Mouse (Mus musculus): Measurements from ENCODE around the gene Ubash3b. TPM values are rescaled to one million over a fixed set of nuclear protein-coding genes. Genes with fewer than 3 reads are reported as not detected.

Ubash3b gene
- polyA plus RNA-seq, 1 experiment: 3.2 TPM

DNA sequence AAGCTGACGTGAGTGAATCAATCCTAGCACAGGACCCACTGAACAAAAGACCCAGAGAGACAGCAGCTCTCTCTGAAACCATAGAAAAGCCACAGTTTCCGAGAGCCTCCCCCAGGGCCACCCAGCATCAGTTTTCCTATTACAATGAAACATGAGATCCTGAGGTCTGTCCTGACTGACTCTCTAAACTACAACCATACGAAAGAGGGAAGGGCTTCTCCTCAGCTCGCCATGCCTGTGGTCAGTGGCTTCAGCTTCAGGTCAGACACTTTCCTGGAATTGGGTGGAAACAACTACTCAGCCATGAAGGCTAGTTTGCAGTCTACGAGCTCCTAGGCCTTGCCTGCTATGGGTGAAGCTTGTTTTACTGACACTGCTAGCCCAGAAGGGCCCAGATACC is 62.4 kb downstream of the Ubash3b start:
- H3K79me2 ChIP-seq (ENCODE audit: control insufficient read depth, insufficient read depth): no peaks in the 10 kb centered on the region
- no peaks in the 10 kb centered on the region for H3K27me3 ChIP-seq (ENCODE audit: control insufficient read depth, insufficient read depth, insufficient read length)
- TF ChIP-seq MAX (IDR thresholded peaks at IDR 0.05): no peak
- TF ChIP-seq MYOG (IDR thresholded peaks at IDR 0.05; ENCODE audit: control insufficient read depth, extremely low read depth, insufficient read length): no peak
- no peak for TF ChIP-seq USF1 (IDR thresholded peaks at IDR 0.05; ENCODE audit: low read depth)
- TF ChIP-seq CEBPB (IDR thresholded peaks at IDR 0.05; ENCODE audit: low read depth): no peak
- no peak for TF ChIP-seq FOSL1 (IDR thresholded peaks at IDR 0.05; ENCODE audit: insufficient read depth, low read length, poor library complexity, severe bottlenecking)
- no peak for TF ChIP-seq CTCF (IDR thresholded peaks at IDR 0.05; ENCODE audit: control insufficient read depth, insufficient read depth, insufficient read length)
- no peak for TF ChIP-seq MYOD1 (IDR thresholded peaks at IDR 0.05; ENCODE audit: control insufficient read depth, insufficient read length, low read depth)
- no peak overlapping the region for H3K4me3 ChIP-seq (ENCODE audit: insufficient read depth, poor library complexity, severe bottlenecking)
- H3K36me3 ChIP-seq (ENCODE audit: control insufficient read depth, insufficient read depth): no peaks in the 10 kb centered on the region
- H3K79me3 ChIP-seq (ENCODE audit: low read depth): no peaks in the 10 kb centered on the region
- no peak overlapping the region for H3ac ChIP-seq (ENCODE audit: control insufficient read depth, insufficient read length, low read depth)

DNA sequence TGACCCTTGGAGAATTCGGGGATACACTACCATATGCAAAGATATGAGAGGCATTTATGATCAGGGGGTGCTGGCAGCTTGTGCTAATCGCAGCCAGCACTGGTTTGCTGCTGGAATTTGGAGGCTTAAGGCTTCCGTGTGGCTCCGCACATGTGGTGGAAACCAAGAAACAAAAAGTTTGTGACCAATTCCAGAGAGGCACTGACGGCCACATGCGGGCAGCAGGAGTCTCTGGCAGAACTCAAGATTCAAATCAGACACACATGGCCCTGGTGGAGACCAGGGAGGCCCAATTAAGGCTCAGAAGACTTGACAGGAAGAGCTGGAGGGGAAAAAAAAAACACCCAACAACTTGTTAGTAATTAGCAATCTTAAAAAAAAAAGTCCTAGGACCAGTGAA is 63.4 kb downstream of the Ubash3b start:
- Histone ChIP-seq H3K4me3 (ENCODE audit: insufficient read depth, poor library complexity, severe bottlenecking) (no peak overlapping the region), H3K36me3 (ENCODE audit: control insufficient read depth, insufficient read depth) (no peaks in the 10 kb centered on the region), H3K27me3 (ENCODE audit: control insufficient read depth, insufficient read depth, insufficient read length) (no peaks in the 10 kb centered on the region), H3K79me2 (ENCODE audit: control insufficient read depth, insufficient read depth) (no peaks in the 10 kb centered on the region), H3K79me3 (ENCODE audit: low read depth) (no peaks in the 10 kb centered on the region), H3ac (ENCODE audit: control insufficient read depth, insufficient read length, low read depth) (no peak overlapping the region)
- TF ChIP-seq FOSL1 (IDR thresholded peaks at IDR 0.05; ENCODE audit: insufficient read depth, low read length, poor library complexity, severe bottlenecking) (no peak), CTCF (IDR thresholded peaks at IDR 0.05; ENCODE audit: control insufficient read depth, insufficient read depth, insufficient read length) (no peak), MYOD1 (IDR thresholded peaks at IDR 0.05; ENCODE audit: control insufficient read depth, insufficient read length, low read depth) (no peak), MAX (IDR thresholded peaks at IDR 0.05) (no peak), CEBPB (IDR thresholded peaks at IDR 0.05; ENCODE audit: low read depth) (no peak), MYOG (IDR thresholded peaks at IDR 0.05; ENCODE audit: control insufficient read depth, extremely low read depth, insufficient read length) (no peak), USF1 (IDR thresholded peaks at IDR 0.05; ENCODE audit: low read depth) (no peak)

DNA sequence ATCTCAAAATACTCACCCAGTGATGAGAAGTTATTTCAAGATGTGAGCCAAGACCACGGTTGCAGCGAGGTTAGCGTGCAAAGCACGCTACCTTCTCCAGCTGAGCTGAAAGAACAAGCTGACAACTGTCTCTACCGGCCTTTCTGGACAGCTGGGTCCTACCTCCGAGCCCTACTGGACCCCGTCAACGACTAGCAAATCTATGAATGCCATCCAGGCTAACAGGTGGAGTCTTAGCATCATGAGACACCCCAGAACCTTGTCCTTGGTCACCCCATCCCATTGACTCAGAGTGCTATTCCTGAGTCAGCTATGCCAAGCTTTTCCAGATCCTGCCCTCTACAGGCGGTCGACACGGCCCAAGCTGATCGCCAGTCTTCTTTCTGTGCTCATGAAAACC is 69.5 kb downstream of the Ubash3b start:
- Histone ChIP-seq H3K79me3 (ENCODE audit: low read depth) (no peaks in the 10 kb centered on the region), H3K79me2 (ENCODE audit: control insufficient read depth, insufficient read depth) (no peaks in the 10 kb centered on the region), H3ac (ENCODE audit: control insufficient read depth, insufficient read length, low read depth) (no peak overlapping the region), H3K4me3 (ENCODE audit: insufficient read depth, poor library complexity, severe bottlenecking) (no peak overlapping the region), H3K27me3 (ENCODE audit: control insufficient read depth, insufficient read depth, insufficient read length) (no peaks in the 10 kb centered on the region), H3K36me3 (ENCODE audit: control insufficient read depth, insufficient read depth) (no peaks in the 10 kb centered on the region)
- no peak for TF ChIP-seq CEBPB (IDR thresholded peaks at IDR 0.05; ENCODE audit: low read depth)
- TF ChIP-seq FOSL1 (IDR thresholded peaks at IDR 0.05; ENCODE audit: insufficient read depth, low read length, poor library complexity, severe bottlenecking): no peak
- no peak for TF ChIP-seq USF1 (IDR thresholded peaks at IDR 0.05; ENCODE audit: low read depth)
- no peak for TF ChIP-seq MYOG (IDR thresholded peaks at IDR 0.05; ENCODE audit: control insufficient read depth, extremely low read depth, insufficient read length)
- TF ChIP-seq MYOD1 (IDR thresholded peaks at IDR 0.05; ENCODE audit: control insufficient read depth, insufficient read length, low read depth): no peak
- TF ChIP-seq CTCF (IDR thresholded peaks at IDR 0.05; ENCODE audit: control insufficient read depth, insufficient read depth, insufficient read length): no peak

DNA sequence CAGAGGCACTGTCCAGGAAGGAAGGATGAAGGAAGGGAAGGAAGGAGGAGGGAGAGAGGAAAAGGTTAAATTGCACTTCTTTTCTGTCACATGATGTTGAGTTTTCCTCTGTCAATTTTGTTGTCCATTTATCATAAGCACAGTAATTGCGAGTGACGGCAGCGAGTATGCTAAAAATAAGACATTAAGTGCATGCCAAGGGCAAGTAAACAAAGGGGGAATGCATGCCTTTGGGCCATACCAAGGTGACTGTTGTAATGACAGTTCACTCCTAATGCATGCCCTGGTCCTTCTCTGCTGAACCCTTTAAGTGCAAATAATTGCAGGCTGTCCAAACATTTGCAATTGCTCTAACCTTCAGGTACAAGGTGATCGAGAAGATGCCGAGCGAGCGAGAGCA is 70.3 kb downstream of the Ubash3b start:
- TF ChIP-seq USF1 (IDR thresholded peaks at IDR 0.05; ENCODE audit: low read depth) (no peak), MAX (IDR thresholded peaks at IDR 0.05) (no peak), CTCF (IDR thresholded peaks at IDR 0.05; ENCODE audit: control insufficient read depth, insufficient read depth, insufficient read length) (no peak)
- no peak overlapping the region for H3K4me3 ChIP-seq (ENCODE audit: insufficient read depth, poor library complexity, severe bottlenecking)

DNA sequence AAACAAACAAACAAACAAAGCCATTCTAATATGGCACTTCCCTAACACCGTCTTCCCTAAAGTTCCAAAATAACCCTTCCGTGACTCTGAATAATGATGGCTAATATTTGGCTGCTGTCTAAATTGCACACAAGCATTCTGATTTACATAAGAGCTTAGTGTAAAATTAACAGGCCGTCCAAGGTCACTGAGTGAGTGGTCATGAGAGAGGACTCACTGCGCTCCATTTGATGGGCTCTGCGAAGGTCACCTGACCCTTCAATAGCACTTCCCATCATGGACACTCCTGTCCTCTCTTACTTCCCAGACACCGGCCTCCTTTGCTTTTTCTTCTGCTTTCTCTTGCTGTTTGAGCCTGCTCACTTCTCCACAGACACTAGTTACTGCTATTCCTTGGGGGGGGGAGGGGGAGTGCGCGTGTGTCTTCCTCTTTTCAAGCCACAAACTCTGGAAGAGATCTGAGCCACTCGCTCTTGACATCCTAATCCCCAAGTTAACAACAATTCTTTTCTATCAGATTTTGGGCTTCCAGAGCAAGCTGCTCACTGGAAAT is 73.6 kb downstream of the Ubash3b start:
- TF ChIP-seq CEBPB (IDR thresholded peaks at IDR 0.05; ENCODE audit: low read depth): no peak
- no peak for TF ChIP-seq MYOD1 (IDR thresholded peaks at IDR 0.05; ENCODE audit: control insufficient read depth, insufficient read length, low read depth)
- no peak for TF ChIP-seq FOSL1 (IDR thresholded peaks at IDR 0.05; ENCODE audit: insufficient read depth, low read length, poor library complexity, severe bottlenecking)
- TF ChIP-seq CTCF (IDR thresholded peaks at IDR 0.05; ENCODE audit: control insufficient read depth, insufficient read depth, insufficient read length): no peak
- Histone ChIP-seq H3K79me3 (ENCODE audit: low read depth) (no peaks in the 10 kb centered on the region), H3K27me3 (ENCODE audit: control insufficient read depth, insufficient read depth, insufficient read length) (no peaks in the 10 kb centered on the region), H3ac (ENCODE audit: control insufficient read depth, insufficient read length, low read depth) (no peak overlapping the region), H3K79me2 (ENCODE audit: control insufficient read depth, insufficient read depth) (no peaks in the 10 kb centered on the region), H3K4me3 (ENCODE audit: insufficient read depth, poor library complexity, severe bottlenecking) (no peak overlapping the region), H3K36me3 (ENCODE audit: control insufficient read depth, insufficient read depth) (no peaks in the 10 kb centered on the region)

More for the DNA sequence above, 70.3 kb downstream of the Ubash3b start:
- Histone ChIP-seq H3K36me3 (ENCODE audit: control insufficient read depth, insufficient read depth) (no peaks in the 10 kb centered on the region), H3K79me2 (ENCODE audit: control insufficient read depth, insufficient read depth) (no peaks in the 10 kb centered on the region), H3ac (ENCODE audit: control insufficient read depth, insufficient read length, low read depth) (no peak overlapping the region), H3K79me3 (ENCODE audit: low read depth) (no peaks in the 10 kb centered on the region), H3K27me3 (ENCODE audit: control insufficient read depth, insufficient read depth, insufficient read length) (no peaks in the 10 kb centered on the region)

DNA sequence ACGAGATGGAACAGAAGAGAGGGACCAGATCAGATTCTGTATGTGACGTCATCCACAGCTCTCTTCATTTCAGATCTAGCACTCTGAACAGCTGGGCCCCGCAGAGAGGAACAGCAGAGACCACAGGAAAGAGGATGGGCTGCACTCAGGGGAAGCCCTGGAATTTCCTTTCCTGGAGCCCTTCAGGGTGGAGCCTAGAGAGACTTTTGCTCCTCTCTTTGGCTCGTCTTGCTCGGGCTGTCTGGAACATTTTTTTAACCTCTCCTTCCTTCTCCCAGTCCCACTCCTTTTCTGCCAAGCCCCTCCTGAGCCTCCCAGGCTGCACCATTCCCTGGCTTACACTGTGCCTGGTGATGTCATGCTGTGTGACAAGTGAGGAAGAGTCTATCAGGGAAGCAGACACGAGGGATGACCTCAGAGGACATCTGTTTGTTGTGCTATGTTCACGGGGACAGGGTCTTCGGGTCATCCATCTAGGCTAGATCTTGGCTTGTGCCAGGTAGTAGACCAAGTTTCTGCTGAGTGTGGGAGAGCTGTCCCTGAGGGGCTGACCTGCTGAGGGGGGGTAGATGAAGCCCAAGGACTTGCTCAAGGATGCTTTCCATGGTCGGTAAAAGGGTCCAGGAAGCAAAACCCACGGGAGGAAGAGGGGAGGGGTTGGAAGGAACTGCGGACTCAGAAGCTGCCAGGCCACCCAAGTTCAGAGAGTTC is 77.2 kb downstream of the Ubash3b start:
- H3ac ChIP-seq (ENCODE audit: control insufficient read depth, insufficient read length, low read depth): peak overlapping the region; percentile 47
- H3K27me3 ChIP-seq (ENCODE audit: control insufficient read depth, insufficient read depth, insufficient read length): no peaks in the 10 kb centered on the region
- H3K79me3 ChIP-seq (ENCODE audit: low read depth): no peaks in the 10 kb centered on the region
- H3K79me2 ChIP-seq (ENCODE audit: control insufficient read depth, insufficient read depth): no peaks in the 10 kb centered on the region
- H3K36me3 ChIP-seq (ENCODE audit: control insufficient read depth, insufficient read depth): no peaks in the 10 kb centered on the region
- TF ChIP-seq USF1 (IDR thresholded peaks at IDR 0.05; ENCODE audit: low read depth) (no peak), MYOG (IDR thresholded peaks at IDR 0.05; ENCODE audit: control insufficient read depth, extremely low read depth, insufficient read length) (no peak), CEBPB (IDR thresholded peaks at IDR 0.05; ENCODE audit: low read depth) (no peak), MYOD1 (IDR thresholded peaks at IDR 0.05; ENCODE audit: control insufficient read depth, insufficient read length, low read depth) (peak; percentile 66), FOSL1 (IDR thresholded peaks at IDR 0.05; ENCODE audit: insufficient read depth, low read length, poor library complexity, severe bottlenecking) (no peak), MAX (IDR thresholded peaks at IDR 0.05) (no peak)
- H3K4me3 ChIP-seq (ENCODE audit: insufficient read depth, poor library complexity, severe bottlenecking): no peak overlapping the region
